Mouse (Mus musculus): ENCODE measurements around the gene Prox1. TPM values are rescaled to one million over a fixed set of nuclear protein-coding genes. Genes with fewer than 3 reads are reported as not detected.

Prox1 gene
- polyA plus RNA-seq, 1 experiment from 2014 or later, result 16.0 TPM

DNA sequence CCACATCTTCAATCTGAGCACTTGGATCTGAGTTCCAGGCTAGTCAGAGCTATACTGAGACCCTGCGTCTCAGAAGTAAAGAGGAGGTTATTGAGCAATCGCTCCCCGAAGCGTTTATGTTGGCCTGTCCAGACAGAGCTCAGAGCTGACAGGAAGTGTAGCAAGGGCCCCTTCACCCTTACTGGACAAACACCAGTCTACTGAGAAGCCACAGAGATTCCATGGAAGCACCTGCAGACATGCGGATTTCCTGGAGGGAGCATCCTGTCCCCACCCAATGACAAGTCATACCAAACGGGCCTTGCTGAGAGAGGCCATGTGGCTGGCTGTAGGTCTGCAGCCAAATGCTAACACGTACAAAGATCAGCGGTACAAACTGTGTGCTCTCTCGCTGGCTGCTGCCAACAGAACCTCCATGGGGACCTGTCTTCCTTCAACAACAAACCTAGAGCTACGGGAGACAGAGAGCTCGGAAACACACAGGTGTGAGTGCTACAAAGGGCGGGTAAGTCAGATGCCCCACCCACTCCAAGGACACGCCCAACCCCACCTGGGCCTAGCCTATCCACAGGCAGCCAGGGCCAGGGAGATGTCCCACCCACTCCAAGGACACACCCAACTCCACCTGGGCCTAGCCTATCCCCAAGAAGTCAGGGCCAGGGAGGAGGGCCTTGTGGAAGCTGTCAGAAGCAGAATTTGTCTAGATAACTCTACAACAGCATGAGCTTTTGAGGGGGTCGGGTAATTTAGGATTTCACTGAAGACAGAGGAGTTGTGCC is 45.4 kb downstream of the Prox1 start:
- H3K4me1 ChIP-seq, result peaks cover 71% of the 10 kb centered on the region
- 74% methylated on average over 14 of the region's 14 CpGs for WGBS
- H3K9me3 ChIP-seq, result no peaks in the 10 kb centered on the region
- H3K4me2 ChIP-seq, result no peak overlapping the region
- H3K27ac ChIP-seq (replicated peaks), result peak overlapping the region; percentile 34
- ATAC-seq (ENCODE audit: extremely low read depth, insufficient number of reproducible peaks, low FRiP score, low TSS enrichment), result no peak
- H3K4me3 ChIP-seq, result no peak overlapping the region
- H3K36me3 ChIP-seq, result peaks cover 31% of the 10 kb centered on the region
- no peaks in the 10 kb centered on the region for H3K27me3 ChIP-seq (replicated peaks)
- no peak overlapping the region for H3K9ac ChIP-seq

DNA sequence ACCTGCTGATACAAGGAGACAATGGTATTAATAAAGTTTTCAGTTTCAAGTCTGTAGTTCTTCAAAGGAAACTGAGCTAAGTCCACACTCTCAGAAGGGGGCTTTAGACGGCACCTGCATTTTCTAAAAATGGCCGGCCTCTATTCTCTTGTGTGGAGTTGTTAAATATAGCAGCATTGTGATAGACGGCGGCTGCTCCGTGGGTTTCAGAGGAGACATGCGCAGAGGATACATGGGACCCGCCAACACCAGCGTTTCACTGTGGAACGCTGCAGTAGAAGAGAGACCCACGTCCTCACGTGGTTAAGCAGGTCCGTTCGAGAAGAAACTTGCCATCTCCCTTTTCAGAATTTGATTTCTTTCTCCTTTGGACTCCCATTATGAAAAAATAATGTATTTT is 47.1 kb downstream of the Prox1 start:
- no peak overlapping the region for H3K4me2 ChIP-seq
- peak overlapping the region; percentile 74 for H3K27ac ChIP-seq (replicated peaks)
- peaks cover 42% of the 10 kb centered on the region for H3K36me3 ChIP-seq
- WGBS, result 56% methylated on average over 13 of the region's 13 CpGs
- ATAC-seq (ENCODE audit: extremely low read depth, insufficient number of reproducible peaks, low FRiP score, low TSS enrichment), result no peak
- H3K27me3 ChIP-seq (replicated peaks), result no peaks in the 10 kb centered on the region
- no peak overlapping the region for H3K4me3 ChIP-seq
- H3K4me1 ChIP-seq, result peaks cover 54% of the 10 kb centered on the region
- H3K9ac ChIP-seq, result no peak overlapping the region
- no peaks in the 10 kb centered on the region for H3K9me3 ChIP-seq

DNA sequence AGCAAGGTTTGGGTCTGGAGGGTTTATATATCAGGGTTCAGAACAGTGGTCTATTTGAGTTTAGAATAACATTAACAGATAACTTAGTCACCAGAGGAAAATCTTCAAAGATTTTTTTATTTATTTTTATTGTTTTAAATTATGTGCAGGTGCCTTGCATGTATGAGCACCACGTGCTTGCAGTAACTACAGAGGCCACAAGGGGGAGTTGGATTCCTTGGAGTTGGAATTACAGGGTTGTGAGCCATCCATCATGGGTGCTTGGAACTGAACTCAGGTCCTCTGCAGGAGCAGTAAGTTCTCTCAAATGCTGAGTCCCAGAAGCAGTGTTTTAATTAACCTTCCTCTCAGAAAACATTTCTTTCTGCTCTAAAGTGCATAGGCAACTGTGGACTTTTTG is 54.5 kb downstream of the Prox1 start:
- H3K4me2 ChIP-seq, result no peak overlapping the region
- H3K9me3 ChIP-seq, result peaks cover 6% of the 10 kb centered on the region
- no peak overlapping the region for H3K9ac ChIP-seq
- 83% methylated on average over 1 of the region's 1 CpGs for WGBS
- H3K4me3 ChIP-seq, result no peak overlapping the region
- H3K36me3 ChIP-seq, result peaks cover 38% of the 10 kb centered on the region
- no peak for ATAC-seq (ENCODE audit: extremely low read depth, insufficient number of reproducible peaks, low FRiP score, low TSS enrichment)
- H3K27me3 ChIP-seq (replicated peaks), result no peaks in the 10 kb centered on the region
- no peak overlapping the region for H3K27ac ChIP-seq (replicated peaks)
- 0 out of 2 replicates have a peak, but pooled peaks cover under 1% of the 10 kb centered on the region for H3K4me1 ChIP-seq

DNA sequence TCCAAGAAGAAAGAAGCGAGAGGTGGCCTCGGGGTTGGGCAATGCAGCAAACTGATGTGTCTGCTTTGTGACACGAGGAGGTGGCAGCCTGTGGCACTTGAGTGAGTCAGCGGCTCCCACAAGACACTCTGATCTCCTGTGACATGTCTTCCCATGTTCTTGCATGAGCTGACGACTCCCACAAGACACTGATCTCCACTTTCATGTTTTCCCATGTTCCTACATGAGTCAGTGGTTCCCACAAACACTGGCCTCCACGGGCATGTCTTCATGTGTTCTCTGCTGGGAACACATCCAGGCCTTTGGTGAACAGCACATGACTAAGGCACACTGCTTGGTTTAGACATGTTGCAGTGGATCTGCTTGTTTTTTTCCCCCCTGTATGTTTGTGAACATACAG is 58.8 kb downstream of the Prox1 start:
- Histone ChIP-seq H3K4me2 (no peak overlapping the region), H3K36me3 (peaks cover 8% of the 10 kb centered on the region), H3K27me3 (replicated peaks) (no peaks in the 10 kb centered on the region), H3K4me3 (no peak overlapping the region), H3K4me1 (peaks cover 5% of the 10 kb centered on the region), H3K27ac (replicated peaks) (no peak overlapping the region), H3K9me3 (peaks cover 17% of the 10 kb centered on the region), H3K9ac (no peak overlapping the region)
- 69% methylated on average over 6 of the region's 6 CpGs for WGBS
- no peak for ATAC-seq (ENCODE audit: extremely low read depth, insufficient number of reproducible peaks, low FRiP score, low TSS enrichment)

DNA sequence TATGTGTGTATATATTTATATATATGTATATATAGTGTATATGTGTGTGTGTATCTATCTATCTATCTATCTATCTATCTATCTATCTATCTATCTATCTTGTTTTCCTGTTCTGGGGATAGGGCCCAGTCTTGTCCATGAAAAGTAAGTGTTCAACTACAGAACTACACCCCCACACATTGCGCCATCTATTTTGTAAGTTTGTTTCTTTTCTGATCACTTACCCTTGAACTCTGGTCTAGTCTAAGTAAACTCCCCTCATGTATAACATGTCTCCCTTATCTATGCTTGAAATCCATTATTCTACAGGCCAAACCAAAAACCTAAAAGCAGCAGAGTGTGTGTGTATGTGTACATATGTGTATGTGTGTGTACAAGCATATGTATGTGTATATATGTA is 62.9 kb downstream of the Prox1 start:
- no peak for ATAC-seq (ENCODE audit: extremely low read depth, insufficient number of reproducible peaks, low FRiP score, low TSS enrichment)
- Histone ChIP-seq H3K27ac (replicated peaks) (no peak overlapping the region), H3K27me3 (replicated peaks) (no peaks in the 10 kb centered on the region), H3K36me3 (no peaks in the 10 kb centered on the region), H3K4me2 (no peak overlapping the region), H3K4me3 (no peak overlapping the region), H3K9me3 (peaks cover 11% of the 10 kb centered on the region; the same call in 1 of the 2 replicates), H3K9ac (no peak overlapping the region), H3K4me1 (peaks cover 17% of the 10 kb centered on the region)
- WGBS, result 94% methylated on average over 1 of the region's 1 CpGs

DNA sequence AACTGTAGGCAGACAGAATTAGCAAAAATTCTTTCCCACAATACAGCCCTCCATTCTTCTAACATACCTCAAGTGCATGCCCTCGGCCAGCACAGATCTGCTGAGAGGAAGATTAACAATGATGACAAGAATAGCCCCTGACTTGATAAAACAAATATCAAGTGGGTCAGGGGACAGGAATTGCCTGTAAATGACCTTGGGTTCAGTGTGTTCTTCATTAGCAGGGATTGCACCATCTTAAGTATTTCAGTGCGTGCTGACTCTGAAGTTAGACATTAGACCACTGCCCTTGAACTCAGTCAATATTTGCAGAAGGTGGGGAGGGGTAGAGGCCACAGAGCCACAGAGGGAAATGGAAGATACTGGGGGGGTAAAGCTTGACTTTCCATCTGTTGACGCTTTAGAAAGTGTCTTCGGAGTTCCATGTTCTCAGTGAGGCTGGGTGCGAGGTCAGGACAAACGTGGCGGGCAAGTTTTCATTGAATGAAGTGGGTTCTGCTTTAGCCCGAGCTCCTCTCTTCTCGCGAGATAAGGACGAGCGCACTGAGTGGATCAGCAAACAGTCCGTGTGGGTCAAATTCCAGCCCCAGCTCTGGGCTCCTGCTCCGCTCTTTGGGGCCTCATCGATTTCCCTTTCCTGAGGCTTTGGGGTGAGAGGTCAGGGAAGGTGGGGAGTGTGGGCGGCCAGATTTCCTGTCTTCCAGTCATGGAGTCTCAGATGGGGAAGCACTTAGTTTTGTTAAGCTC is 63.7 kb downstream of the Prox1 start:
- ATAC-seq (ENCODE audit: extremely low read depth, insufficient number of reproducible peaks, low FRiP score, low TSS enrichment), result no peak
- Histone ChIP-seq H3K27ac (replicated peaks) (peak overlapping the region; percentile 81), H3K4me2 (0 out of 2 replicates have a peak overlapping the region, but pooled peaks have one; percentile 14), H3K36me3 (no peaks in the 10 kb centered on the region), H3K4me1 (peaks cover 17% of the 10 kb centered on the region), H3K4me3 (no peak overlapping the region), H3K27me3 (replicated peaks) (no peaks in the 10 kb centered on the region), H3K9me3 (peaks cover 11% of the 10 kb centered on the region; the same call in 1 of the 2 replicates), H3K9ac (0 out of 2 replicates have a peak overlapping the region, but pooled peaks have one; percentile 10)
- WGBS, result 31% methylated on average over 16 of the region's 16 CpGs

DNA sequence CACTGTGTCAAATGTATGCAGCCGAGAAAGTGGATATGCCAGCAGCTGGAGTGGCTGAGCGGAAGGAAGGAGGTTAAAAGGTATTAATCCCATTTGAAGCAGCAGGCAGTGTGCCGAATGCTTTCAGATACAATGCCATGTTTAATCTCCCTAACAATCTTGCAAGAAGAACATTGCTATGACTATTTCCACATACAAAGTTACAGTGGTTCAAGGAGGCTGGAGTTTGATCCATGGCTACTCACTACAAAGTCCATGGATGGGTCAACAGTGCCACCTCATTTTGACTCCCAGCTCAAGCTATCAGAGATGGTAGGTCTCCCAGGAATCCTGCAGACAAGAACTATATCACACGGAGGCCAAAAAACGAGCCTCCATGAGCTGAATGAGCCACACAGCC is 64.5 kb downstream of the Prox1 start:
- Histone ChIP-seq H3K27me3 (replicated peaks) (no peaks in the 10 kb centered on the region), H3K27ac (replicated peaks) (peak overlapping the region; percentile 81), H3K36me3 (no peaks in the 10 kb centered on the region), H3K4me1 (peaks cover 17% of the 10 kb centered on the region), H3K9ac (no peak overlapping the region), H3K4me3 (no peak overlapping the region), H3K9me3 (peaks cover 11% of the 10 kb centered on the region; the same call in 1 of the 2 replicates), H3K4me2 (no peak overlapping the region)
- WGBS, result 62% methylated on average over 5 of the region's 5 CpGs
- ATAC-seq (ENCODE audit: extremely low read depth, insufficient number of reproducible peaks, low FRiP score, low TSS enrichment), result no peak

DNA sequence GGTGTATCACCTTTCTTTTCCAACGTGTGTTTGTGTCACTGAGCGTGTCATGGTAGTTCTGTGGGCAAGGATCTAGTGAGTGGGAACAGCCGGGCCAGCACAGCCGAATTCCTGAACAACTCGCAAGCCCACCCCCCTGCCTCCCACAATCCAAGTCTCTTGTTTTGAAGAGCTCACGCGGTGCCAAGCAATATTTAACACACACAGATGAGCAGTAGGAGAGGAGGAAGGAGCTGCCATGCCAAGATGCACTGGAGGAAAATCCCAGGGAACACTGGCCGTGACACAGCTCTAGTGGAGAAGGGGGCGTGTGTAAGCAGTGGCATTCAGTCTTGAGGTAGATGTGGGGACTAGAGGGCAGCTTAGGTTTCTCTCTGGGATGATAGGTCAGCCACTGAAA is 77.2 kb downstream of the Prox1 start:
- Histone ChIP-seq H3K36me3 (no peaks in the 10 kb centered on the region), H3K4me1 (peaks cover 20% of the 10 kb centered on the region), H3K9ac (no peak overlapping the region), H3K4me2 (no peak overlapping the region), H3K4me3 (no peak overlapping the region), H3K27ac (replicated peaks) (no peak overlapping the region), H3K27me3 (replicated peaks) (no peaks in the 10 kb centered on the region), H3K9me3 (no peaks in the 10 kb centered on the region)
- WGBS, result 78% methylated on average over 9 of the region's 9 CpGs
- ATAC-seq (ENCODE audit: extremely low read depth, insufficient number of reproducible peaks, low FRiP score, low TSS enrichment), result no peak

DNA sequence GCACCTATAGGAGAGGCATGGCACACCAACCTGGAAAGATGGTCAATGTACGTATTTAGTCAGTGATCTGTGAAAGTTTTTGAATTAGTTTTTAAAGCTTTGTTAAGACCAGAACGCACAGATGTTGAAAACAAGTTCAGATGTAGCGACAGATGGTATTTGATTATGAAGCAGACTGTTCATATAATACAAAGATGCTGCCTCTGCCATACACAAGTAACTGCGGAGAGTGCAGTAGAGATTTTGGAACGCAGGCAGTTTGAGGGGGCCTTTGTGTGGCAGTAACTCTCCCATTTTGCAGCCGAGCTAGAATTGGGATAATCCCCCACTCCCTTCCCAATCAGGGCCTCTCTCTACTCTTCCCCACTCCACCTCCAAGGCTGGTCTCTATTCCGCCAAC is 78.4 kb downstream of the Prox1 start:
- ATAC-seq (ENCODE audit: extremely low read depth, insufficient number of reproducible peaks, low FRiP score, low TSS enrichment), result no peak
- Histone ChIP-seq H3K27ac (replicated peaks) (no peak overlapping the region), H3K36me3 (no peaks in the 10 kb centered on the region), H3K4me1 (peaks cover 29% of the 10 kb centered on the region), H3K4me3 (no peak overlapping the region), H3K27me3 (replicated peaks) (no peaks in the 10 kb centered on the region), H3K9me3 (no peaks in the 10 kb centered on the region), H3K4me2 (no peak overlapping the region), H3K9ac (no peak overlapping the region)
- 88% methylated on average over 7 of the region's 7 CpGs for whole genome bisulfite sequencing

DNA sequence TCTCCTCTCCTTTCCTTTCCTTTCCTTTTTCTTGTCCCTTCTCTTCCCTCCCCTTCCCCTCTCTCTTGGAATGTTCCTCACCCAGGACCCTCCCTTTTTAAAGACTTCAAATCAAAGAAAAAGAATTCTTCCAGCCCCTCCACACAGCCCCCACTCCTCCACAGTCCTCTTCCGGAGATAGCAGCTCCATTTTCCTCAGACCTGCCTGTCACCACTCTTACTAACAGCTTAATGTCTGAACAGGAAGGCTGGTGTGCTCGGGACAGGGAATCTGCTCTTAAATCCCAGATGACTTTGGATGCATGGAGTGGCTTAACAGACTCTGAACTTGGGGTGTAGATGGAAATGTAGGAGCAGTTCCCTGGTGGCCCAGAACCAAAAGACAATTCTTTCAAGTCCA is 81.6 kb downstream of the Prox1 start:
- Histone ChIP-seq H3K4me3 (no peak overlapping the region), H3K4me1 (peaks cover 53% of the 10 kb centered on the region), H3K36me3 (no peaks in the 10 kb centered on the region), H3K27me3 (replicated peaks) (no peaks in the 10 kb centered on the region), H3K9me3 (no peaks in the 10 kb centered on the region), H3K27ac (replicated peaks) (peak overlapping the region; percentile 65), H3K4me2 (no peak overlapping the region), H3K9ac (no peak overlapping the region)
- ATAC-seq (ENCODE audit: extremely low read depth, insufficient number of reproducible peaks, low FRiP score, low TSS enrichment), result 0 out of 2 replicates have a peak, but pooled peaks have one; percentile 37
- WGBS, result 2% methylated on average over 2 of the region's 2 CpGs

DNA sequence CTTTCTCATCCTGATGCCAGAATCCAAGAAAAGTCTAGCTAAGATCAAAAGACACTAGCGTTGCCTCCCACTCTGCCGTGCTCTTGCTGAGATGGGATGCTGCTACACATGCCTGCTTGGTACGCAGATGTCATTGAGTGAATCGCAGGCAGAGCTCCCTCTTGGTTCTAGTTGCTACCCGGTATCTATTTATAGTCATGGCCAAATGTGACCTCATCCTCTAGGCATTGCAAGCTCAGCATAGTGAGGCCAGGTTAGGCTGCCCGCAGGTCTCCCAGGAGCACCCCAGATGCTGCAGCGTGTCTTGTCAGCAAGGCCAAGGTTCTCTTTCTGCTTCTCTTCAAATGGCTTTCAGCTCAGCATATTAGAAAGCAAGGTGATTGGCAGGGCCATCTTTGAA is 84.8 kb downstream of the Prox1 start:
- Histone ChIP-seq H3K9me3 (no peaks in the 10 kb centered on the region), H3K4me2 (no peak overlapping the region), H3K9ac (no peak overlapping the region), H3K4me3 (no peak overlapping the region), H3K4me1 (peaks cover 57% of the 10 kb centered on the region), H3K27ac (replicated peaks) (peak overlapping the region; percentile 75), H3K36me3 (no peaks in the 10 kb centered on the region), H3K27me3 (replicated peaks) (no peaks in the 10 kb centered on the region)
- ATAC-seq (ENCODE audit: extremely low read depth, insufficient number of reproducible peaks, low FRiP score, low TSS enrichment), result no peak
- WGBS, result 34% methylated on average over 7 of the region's 7 CpGs

Measured in heart, embryonic 13.5 days (tissue).